9 mouse cellular contexts compared by ENCODE assay signal in genomic region chr16:39109383-39110033, GRCm38 (mm10).
DNase-seq lines count a peak whose midpoint lies in the region; ATAC-seq and TF ChIP-seq lines count a peak whose summit lies in the region.
"Had no signal": no experiment of that assay in that cellular context is flagged by ENCODE, and none has a peak within 500 bp of the region (broad histone marks: within the 10 kb centered on the region; RNA-seq: fewer than 3 reads in every experiment).

No protein-coding gene starts in this region.

- peak overlapping the region; percentile 56 for H3K4me2 ChIP-seq in embryonic facial prominence, embryonic 13.5 days
- peak overlapping the region; percentile 54 for H3K4me2 ChIP-seq in hindbrain, embryonic 13.5 days
- peak overlapping the region; percentile 41 for H3K4me2 ChIP-seq in stomach, postnatal 0 days (replicated peaks; ENCODE audit: low read depth)

- intact Hi-C loops in gastrocnemius, adult 2 months (cut with DNase I), result no loop called here

- H3K36me3 ChIP-seq in embryonic facial prominence, embryonic 13.5 days, result no peaks in the 10 kb centered on the region
- H3K36me3 ChIP-seq in hindbrain, embryonic 13.5 days, result no peaks in the 10 kb centered on the region
- no peaks in the 10 kb centered on the region for H3K36me3 ChIP-seq in midbrain, embryonic 10.5 days
- no peaks in the 10 kb centered on the region for H3K36me3 ChIP-seq in stomach, postnatal 0 days (ENCODE audit: control insufficient read depth, insufficient read depth, low read length)

- no peak for TF ChIP-seq EP300 in stomach, postnatal 0 days (optimal IDR thresholded peaks at IDR 0.05)

- no peaks in the 10 kb centered on the region for H3K27me3 ChIP-seq in embryonic facial prominence, embryonic 13.5 days
- H3K27me3 ChIP-seq in hindbrain, embryonic 13.5 days, result no peaks in the 10 kb centered on the region
- H3K27me3 ChIP-seq in midbrain, embryonic 10.5 days (ENCODE audit: low read depth, poor library complexity, severe bottlenecking), result no peaks in the 10 kb centered on the region
- no peaks in the 10 kb centered on the region for H3K27me3 ChIP-seq in stomach, postnatal 0 days (ENCODE audit: control insufficient read depth, insufficient read depth, low read length)

- ATAC-seq in embryonic facial prominence, embryonic 13.5 days (ENCODE audit: insufficient number of reproducible peaks, insufficient read depth, low FRiP score, low TSS enrichment, low read depth), result no peak
- ATAC-seq in hindbrain, embryonic 13.5 days (ENCODE audit: low FRiP score), result peak; percentile 74
- ATAC-seq in stomach, postnatal 0 days (ENCODE audit: low FRiP score, low TSS enrichment), result no peak

- DNase-seq in gastrocnemius, adult 2 months, result no peak
- no peak for DNase-seq in gastrocnemius, postnatal 25 days
- DNase-seq in adrenal gland, postnatal 36 days, result peak; percentile 39 to 67
- peak; percentile 61 to 77 for DNase-seq in layer of hippocampus, postnatal 14 days (ENCODE audit: low spot score in 2 of 2)
- no peak for DNase-seq in midbrain, embryonic 10.5 days (ENCODE audit: low spot score)
- peak; percentile 30 for DNase-seq in stomach, postnatal 0 days (ENCODE audit: low spot score)

- H3K9ac ChIP-seq in embryonic facial prominence, embryonic 13.5 days, result peak overlapping the region; percentile 53; the same call in 1 of the 2 replicates
- peak overlapping the region; percentile 53 for H3K9ac ChIP-seq in hindbrain, embryonic 13.5 days
- H3K9ac ChIP-seq in stomach, postnatal 0 days (ENCODE audit: low read length), result no peak overlapping the region

- no peaks in the 10 kb centered on the region for H3K4me1 ChIP-seq in embryonic facial prominence, embryonic 13.5 days
- H3K4me1 ChIP-seq in hindbrain, embryonic 13.5 days (replicated peaks), result no peaks in the 10 kb centered on the region
- H3K4me1 ChIP-seq in midbrain, embryonic 10.5 days, result peaks cover 6% of the 10 kb centered on the region; the same call in 1 of the 2 replicates
- H3K4me1 ChIP-seq in stomach, postnatal 0 days (replicated peaks; ENCODE audit: control insufficient read depth, insufficient read depth), result no peaks in the 10 kb centered on the region

- WGBS in embryonic facial prominence, embryonic 13.5 days, result 15% methylated on average over 15 of the region's 15 CpGs
- WGBS in hindbrain, embryonic 13.5 days, result 25% methylated on average over 15 of the region's 15 CpGs
- WGBS in midbrain, embryonic 10.5 days, result 35% methylated on average over 15 of the region's 15 CpGs
- 22% methylated on average over 15 of the region's 15 CpGs for WGBS in stomach, postnatal 0 days

- H3K27ac ChIP-seq in gastrocnemius, adult 2 months, result no peak overlapping the region
- H3K27ac ChIP-seq in embryonic facial prominence, embryonic 13.5 days, result no peak overlapping the region
- H3K27ac ChIP-seq in hindbrain, embryonic 13.5 days, result 0 out of 2 replicates have a peak overlapping the region, but pooled peaks have one; percentile 52
- peak overlapping the region; percentile 76 for H3K27ac ChIP-seq in midbrain, embryonic 10.5 days (replicated peaks)
- no peak overlapping the region for H3K27ac ChIP-seq in stomach, postnatal 0 days (replicated peaks)
- H3K27ac ChIP-seq: macrophage had no signal

- no peaks in the 10 kb centered on the region for H3K9me3 ChIP-seq in embryonic facial prominence, embryonic 13.5 days
- H3K9me3 ChIP-seq in hindbrain, embryonic 13.5 days, result no peaks in the 10 kb centered on the region
- H3K9me3 ChIP-seq in midbrain, embryonic 10.5 days (replicated peaks), result no peaks in the 10 kb centered on the region
- no peaks in the 10 kb centered on the region for H3K9me3 ChIP-seq in stomach, postnatal 0 days (ENCODE audit: control insufficient read depth, low read length)

- TF ChIP-seq CTCF in gastrocnemius, adult 2 months (IDR thresholded peaks at IDR 0.05), result peak; percentile 67
- peak; percentile 78 for TF ChIP-seq CTCF in stomach, postnatal 0 days (IDR thresholded peaks at IDR 0.05; ENCODE audit: low read depth)

- peak overlapping the region; percentile 56 for H3K4me3 ChIP-seq in gastrocnemius, adult 2 months
- H3K4me3 ChIP-seq in embryonic facial prominence, embryonic 13.5 days, result peak overlapping the region; percentile 31
- peak overlapping the region; percentile 35 for H3K4me3 ChIP-seq in hindbrain, embryonic 13.5 days
- H3K4me3 ChIP-seq in midbrain, embryonic 10.5 days, result peak overlapping the region; percentile 42
- H3K4me3 ChIP-seq in stomach, postnatal 0 days (ENCODE audit: low read depth, low read length), result peak overlapping the region; percentile 3; the same call in 1 of the 2 replicates

Comparison
In these comparisons a context has a peak if more than half of its experiments do, and no peak if none do; other contexts are left out.
1. DNase-seq: peak in adrenal gland, postnatal 36 days (2 of 2), layer of hippocampus, postnatal 14 days (2 of 2) and stomach, postnatal 0 days (single experiment); none in gastrocnemius, adult 2 months (single experiment), gastrocnemius, postnatal 25 days (single experiment) and midbrain, embryonic 10.5 days (single experiment).
2. H3K27ac ChIP-seq: peak in hindbrain, embryonic 13.5 days (single experiment) and midbrain, embryonic 10.5 days (single experiment); none in gastrocnemius, adult 2 months (single experiment), embryonic facial prominence, embryonic 13.5 days (single experiment) and stomach, postnatal 0 days (single experiment).
3. H3K4me3 ChIP-seq: peak in every context shown above with its lines; median percentile 56 in gastrocnemius, adult 2 months; 42 in midbrain, embryonic 10.5 days; 35 in hindbrain, embryonic 13.5 days; 31 in embryonic facial prominence, embryonic 13.5 days; 3 in stomach, postnatal 0 days.
4. Peak in every context shown above with its lines, with median percentiles within 50 percentile points of each other: H3K4me2 ChIP-seq.